Mouse (Mus musculus): ENCODE measurements at regions not wholly inside any gene's neighbourhood (a gene's known extent, or its start where the extent isn't known, plus 50 kb on each side); places are given as distances from the start of the nearest gene placed in this dataset.

- Histone ChIP-seq H3K9me3 (ENCODE audit: control insufficient read depth, low read length) (no peaks in the 10 kb centered on the region), H3K4me3 (ENCODE audit: low read depth, low read length) (no peak overlapping the region), H3K9ac (ENCODE audit: low read depth, low read length) (no peak overlapping the region), H3K4me2 (no peak overlapping the region), H3K36me3 (ENCODE audit: control insufficient read depth, insufficient read depth, low read length) (no peaks in the 10 kb centered on the region), H3K27me3 (replicated peaks; ENCODE audit: control insufficient read depth, insufficient read depth, low read length) (no peaks in the 10 kb centered on the region), H3K27ac (ENCODE audit: low read depth, low read length) (no peak overlapping the region), H3K4me1 (replicated peaks; ENCODE audit: control insufficient read depth, insufficient read depth, low read length) (no peaks in the 10 kb centered on the region)
- WGBS = 64% methylated on average over 2 of the region's 2 CpGs
- ATAC-seq (replicated peaks; ENCODE audit: low FRiP score) = no peak
- no peak for DNase-seq (ENCODE audit: low spot score)
Measured at GRCm38 (mm10) chr11:31470681-31471414, 101.0 kb upstream of the Stc2 start.

GRCm38 (mm10) chr11:31464844-31465243, 95.0 kb upstream of the Stc2 start:
- no peaks in the 10 kb centered on the region for H3K9me3 ChIP-seq (ENCODE audit: control insufficient read depth, low read length)
- ATAC-seq (replicated peaks; ENCODE audit: low FRiP score) = no peak
- DNase-seq (ENCODE audit: low spot score) = no peak
- H3K4me2 ChIP-seq = no peak overlapping the region
- H3K4me3 ChIP-seq (ENCODE audit: low read depth, low read length) = no peak overlapping the region
- no peak overlapping the region for H3K9ac ChIP-seq (ENCODE audit: low read depth, low read length)
- WGBS = 86% methylated on average over 1 of the region's 1 CpGs
- no peaks in the 10 kb centered on the region for H3K27me3 ChIP-seq (replicated peaks; ENCODE audit: control insufficient read depth, insufficient read depth, low read length)
- H3K4me1 ChIP-seq (replicated peaks; ENCODE audit: control insufficient read depth, insufficient read depth, low read length) = no peaks in the 10 kb centered on the region
- no peaks in the 10 kb centered on the region for H3K36me3 ChIP-seq (ENCODE audit: control insufficient read depth, insufficient read depth, low read length)
- H3K27ac ChIP-seq (ENCODE audit: low read depth, low read length) = no peak overlapping the region

GRCm38 (mm10) chr11:31462440-31462839, 92.6 kb upstream of the Stc2 start:
- Histone ChIP-seq H3K4me2 (no peak overlapping the region), H3K9me3 (ENCODE audit: control insufficient read depth, low read length) (no peaks in the 10 kb centered on the region), H3K4me1 (replicated peaks; ENCODE audit: control insufficient read depth, insufficient read depth, low read length) (no peaks in the 10 kb centered on the region), H3K9ac (ENCODE audit: low read depth, low read length) (no peak overlapping the region), H3K4me3 (ENCODE audit: low read depth, low read length) (no peak overlapping the region), H3K27me3 (replicated peaks; ENCODE audit: control insufficient read depth, insufficient read depth, low read length) (no peaks in the 10 kb centered on the region), H3K36me3 (ENCODE audit: control insufficient read depth, insufficient read depth, low read length) (no peaks in the 10 kb centered on the region), H3K27ac (ENCODE audit: low read depth, low read length) (no peak overlapping the region)
- DNase-seq (ENCODE audit: low spot score) (no peak), ATAC-seq (replicated peaks; ENCODE audit: low FRiP score) (no peak)

GRCm38 (mm10) chr11:31461824-31462223, 92.0 kb upstream of the Stc2 start:
- DNase-seq (ENCODE audit: low spot score) = no peak
- no peaks in the 10 kb centered on the region for H3K9me3 ChIP-seq (ENCODE audit: control insufficient read depth, low read length)
- H3K4me3 ChIP-seq (ENCODE audit: low read depth, low read length) = no peak overlapping the region
- H3K4me1 ChIP-seq (replicated peaks; ENCODE audit: control insufficient read depth, insufficient read depth, low read length) = no peaks in the 10 kb centered on the region
- no peak overlapping the region for H3K9ac ChIP-seq (ENCODE audit: low read depth, low read length)
- no peaks in the 10 kb centered on the region for H3K36me3 ChIP-seq (ENCODE audit: control insufficient read depth, insufficient read depth, low read length)
- WGBS = 89% methylated on average over 4 of the region's 4 CpGs
- H3K4me2 ChIP-seq = no peak overlapping the region
- ATAC-seq (replicated peaks; ENCODE audit: low FRiP score) = no peak
- no peaks in the 10 kb centered on the region for H3K27me3 ChIP-seq (replicated peaks; ENCODE audit: control insufficient read depth, insufficient read depth, low read length)
- H3K27ac ChIP-seq (ENCODE audit: low read depth, low read length) = no peak overlapping the region

- no peak overlapping the region for H3K4me2 ChIP-seq
- H3K9me3 ChIP-seq (ENCODE audit: control insufficient read depth, low read length) = no peaks in the 10 kb centered on the region
- DNase-seq (ENCODE audit: low spot score) (no peak), ATAC-seq (replicated peaks; ENCODE audit: low FRiP score) (no peak)
- no peaks in the 10 kb centered on the region for H3K4me1 ChIP-seq (replicated peaks; ENCODE audit: control insufficient read depth, insufficient read depth, low read length)
- WGBS = 53% methylated on average over 3 of the region's 3 CpGs
- H3K27ac ChIP-seq (ENCODE audit: low read depth, low read length) = no peak overlapping the region
- no peak overlapping the region for H3K9ac ChIP-seq (ENCODE audit: low read depth, low read length)
- H3K36me3 ChIP-seq (ENCODE audit: control insufficient read depth, insufficient read depth, low read length) = no peaks in the 10 kb centered on the region
- H3K27me3 ChIP-seq (replicated peaks; ENCODE audit: control insufficient read depth, insufficient read depth, low read length) = no peaks in the 10 kb centered on the region
- no peak overlapping the region for H3K4me3 ChIP-seq (ENCODE audit: low read depth, low read length)
Measured at GRCm38 (mm10) chr11:31461348-31461747, 91.5 kb upstream of the Stc2 start.

GRCm38 (mm10) chr11:31427374-31427773, 57.5 kb upstream of the Stc2 start:
- Histone ChIP-seq H3K27me3 (replicated peaks; ENCODE audit: control insufficient read depth, insufficient read depth, low read length) (no peaks in the 10 kb centered on the region), H3K4me2 (no peak overlapping the region), H3K27ac (ENCODE audit: low read depth, low read length) (no peak overlapping the region), H3K4me1 (replicated peaks; ENCODE audit: control insufficient read depth, insufficient read depth, low read length) (no peaks in the 10 kb centered on the region), H3K9ac (ENCODE audit: low read depth, low read length) (no peak overlapping the region), H3K4me3 (ENCODE audit: low read depth, low read length) (no peak overlapping the region), H3K36me3 (ENCODE audit: control insufficient read depth, insufficient read depth, low read length) (no peaks in the 10 kb centered on the region), H3K9me3 (ENCODE audit: control insufficient read depth, low read length) (no peaks in the 10 kb centered on the region)
- no peak for DNase-seq (ENCODE audit: low spot score)
- WGBS = 73% methylated on average over 2 of the region's 2 CpGs
- ATAC-seq (replicated peaks; ENCODE audit: low FRiP score) = no peak

Measured in liver, embryonic 11.5 days (tissue).